Mouse (Mus musculus) limb, embryonic 14.5 days (tissue): ENCODE data around the gene Pfkfb2. TPM values are rescaled to one million over a fixed set of nuclear protein-coding genes. Genes with fewer than 3 reads are reported as not detected.

ENCODE experiments used
- ATAC-seq: fragments of 200-750 bp; cut with Nextera tagmentation; 2 replicates; pipeline ENCODE4 v1.8.0; 2017; ENCODE audit warnings: low read depth, moderate number of reproducible peaks, moderate TSS enrichment; ENCODE audit not compliant: low FRiP score
- DNase-seq: peaks from one replicate; pipeline ENCODE4 v3.0.0-alpha.2; 2015; ENCODE audit warnings: low spot score
- H3K27ac ChIP-seq: fragments of 300-500 bp; sonication (generic); replicated peaks from 2 replicates; pipeline ENCODE4 v1.5.1; 2014; ENCODE audit warnings: low read depth, mild to moderate bottlenecking, low read length, moderate library complexity, mixed read lengths
- H3K27me3 ChIP-seq: fragments of 300-500 bp; sonication (generic); 2 replicates; pipeline ENCODE4 v1.6.1; 2014; ENCODE audit warnings: low read length, mixed read lengths; ENCODE audit not compliant: control insufficient read depth, insufficient read depth
- H3K36me3 ChIP-seq: fragments of 300-500 bp; sonication (generic); 2 replicates; pipeline ENCODE4 v1.6.1; 2014; ENCODE audit warnings: mild to moderate bottlenecking, low read length, moderate library complexity, mixed read lengths; ENCODE audit not compliant: control insufficient read depth, insufficient read depth
- H3K4me1 ChIP-seq: fragments of 300-500 bp; sonication (generic); 2 replicates; pipeline ENCODE4 v1.6.1; 2014; ENCODE audit warnings: antibody characterized with exemption, low read length, mixed read lengths; ENCODE audit not compliant: control insufficient read depth, insufficient read depth
- H3K4me2 ChIP-seq: fragments of 300-500 bp; sonication (generic); replicated peaks from 2 replicates; pipeline ENCODE4 v1.6.1; 2014; ENCODE audit warnings: low read depth, mild to moderate bottlenecking, low read length, moderate library complexity; ENCODE audit not compliant: severe bottlenecking
- H3K4me3 ChIP-seq: fragments of 300-500 bp; sonication (generic); replicated peaks from 2 replicates; pipeline ENCODE4 v1.5.1; 2014; ENCODE audit warnings: low read length
- H3K9ac ChIP-seq: fragments of 300-500 bp; sonication (generic); 2 replicates; pipeline ENCODE4 v1.6.1; 2014; ENCODE audit warnings: mild to moderate bottlenecking, low read depth, low read length, moderate library complexity; ENCODE audit not compliant: severe bottlenecking
- H3K9me3 ChIP-seq: fragments of 300-500 bp; sonication (generic); 2 replicates; pipeline ENCODE4 v1.6.1; 2016; ENCODE audit warnings: low read length; ENCODE audit not compliant: control insufficient read depth
- POLR2A ChIP-seq: fragments of 200-500 bp; IDR thresholded peaks from 2 replicates; pipeline ENCODE4 v1.8.0; 2012; ENCODE audit warnings: inconsistent platforms, mild to moderate bottlenecking, moderate library complexity, borderline replicate concordance; ENCODE audit not compliant: insufficient read depth, insufficient read length; ENCODE audit errors: extremely low read depth
- WGBS: fragments of 180-500 bp; shearing (Covaris S2); extraction: QIAGEN DNeasy Blood & Tissue Kit; methylation state at CpG from one replicate; pipeline ENCODE4 v1.1.7; 2014; 5-methylcytosine and 5-hydroxymethylcytosine counted together
- polyA plus RNA-seq, 2 experiments: library from polyadenylated mRNA; depleted of rRNA in 1 of 2; stranded (reverse) in 1 of 2; unstranded in 1 of 2; fragments of >200 nt; fragmentation: Nextera tagmentation in 1 of 2; extraction: Ambion mirVana in 1 of 2; gene quantifications; 2 replicates each; pipeline versions ENCODE4 v1.2.1 to v1.2.3; 2012 to 2014

Pfkfb2 gene
- polyA plus RNA-seq, 2 experiments: 8.5 to 17.2 TPM

GRCm38 (mm10) chr1:130738551-130739106, 9.6 kb upstream of the Pfkfb2 start:
- TF ChIP-seq POLR2A: no peak
- no peak overlapping the region for H3K27ac ChIP-seq
- no peak overlapping the region for H3K4me3 ChIP-seq
- H3K27me3 ChIP-seq: no peaks in the 10 kb centered on the region
- H3K4me1 ChIP-seq: no peaks in the 10 kb centered on the region
- H3K4me2 ChIP-seq: no peak overlapping the region
- DNase-seq: no peak
- ATAC-seq: no peak
- H3K9me3 ChIP-seq: no peaks in the 10 kb centered on the region
- no peak overlapping the region for H3K9ac ChIP-seq
- H3K36me3 ChIP-seq: no peaks in the 10 kb centered on the region
- 67% methylated on average over 3 of the region's 3 CpGs for WGBS

DNA sequence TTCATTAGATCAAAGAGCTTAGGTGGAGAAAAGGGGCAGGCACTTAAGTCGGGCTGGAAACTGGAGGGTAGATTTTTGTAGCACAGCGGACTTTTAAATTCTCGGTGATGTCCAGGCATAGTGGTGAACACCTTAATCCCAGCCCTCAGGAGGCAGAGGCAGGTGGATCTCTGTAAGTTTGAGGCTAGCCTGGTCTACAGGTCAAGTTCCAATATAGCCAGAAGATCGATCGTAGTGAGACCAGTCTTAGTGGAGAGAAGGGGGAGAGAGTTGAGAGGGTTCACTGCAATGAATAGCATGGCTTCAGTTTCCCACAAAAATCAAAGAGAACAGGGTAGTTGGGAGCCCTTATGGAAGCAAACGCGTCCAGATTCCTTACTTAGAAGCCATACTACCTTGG, 8.9 kb upstream of the Pfkfb2 start:
- H3K36me3 ChIP-seq: no peaks in the 10 kb centered on the region
- no peak overlapping the region for H3K9ac ChIP-seq
- WGBS: 89% methylated on average over 7 of the region's 7 CpGs
- no peak overlapping the region for H3K27ac ChIP-seq
- H3K4me3 ChIP-seq: no peak overlapping the region
- TF ChIP-seq POLR2A: no peak
- no peaks in the 10 kb centered on the region for H3K4me1 ChIP-seq
- H3K4me2 ChIP-seq: no peak overlapping the region
- ATAC-seq: no peak
- H3K9me3 ChIP-seq: no peaks in the 10 kb centered on the region
- DNase-seq: no peak
- H3K27me3 ChIP-seq: no peaks in the 10 kb centered on the region

GRCm38 (mm10) chr1:130737411-130737881, 8.4 kb upstream of the Pfkfb2 start:
- Histone ChIP-seq H3K4me3 (no peak overlapping the region), H3K27ac (no peak overlapping the region), H3K4me1 (no peaks in the 10 kb centered on the region), H3K4me2 (no peak overlapping the region), H3K27me3 (no peaks in the 10 kb centered on the region), H3K9me3 (no peaks in the 10 kb centered on the region), H3K9ac (no peak overlapping the region), H3K36me3 (no peaks in the 10 kb centered on the region)
- no peak for TF ChIP-seq POLR2A
- ATAC-seq: no peak
- 32% methylated on average over 11 of the region's 11 CpGs for WGBS
- DNase-seq: no peak

DNA sequence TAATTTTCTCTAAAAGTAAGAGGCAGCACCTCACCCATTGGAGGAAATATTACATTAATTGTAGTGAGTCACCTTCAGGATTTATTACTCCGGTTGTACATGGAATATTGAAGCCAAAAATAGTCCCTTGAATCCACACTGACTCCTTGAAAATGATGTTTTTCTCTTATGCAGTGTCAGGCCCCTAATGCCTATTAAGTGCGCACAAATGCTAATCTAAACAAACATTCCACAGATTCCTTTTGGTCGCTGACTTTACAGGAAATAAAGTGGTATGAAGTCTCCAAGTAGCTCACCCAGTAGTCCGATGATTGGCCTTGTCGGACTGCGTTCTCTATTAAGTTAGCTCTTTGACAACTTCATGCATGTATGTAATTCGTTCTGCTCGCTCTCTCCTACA, 5.8 kb upstream of the Pfkfb2 start:
- ATAC-seq (no peak), DNase-seq (no peak)
- no peak for TF ChIP-seq POLR2A
- H3K4me2 ChIP-seq: no peak overlapping the region
- no peaks in the 10 kb centered on the region; the same call in 1 of the 2 replicates for H3K4me1 ChIP-seq
- no peak overlapping the region for H3K27ac ChIP-seq
- H3K27me3 ChIP-seq: no peaks in the 10 kb centered on the region
- no peak overlapping the region for H3K4me3 ChIP-seq
- H3K9ac ChIP-seq: no peak overlapping the region
- no peaks in the 10 kb centered on the region for H3K36me3 ChIP-seq
- WGBS: 69% methylated on average over 8 of the region's 8 CpGs
- H3K9me3 ChIP-seq: no peaks in the 10 kb centered on the region

DNA sequence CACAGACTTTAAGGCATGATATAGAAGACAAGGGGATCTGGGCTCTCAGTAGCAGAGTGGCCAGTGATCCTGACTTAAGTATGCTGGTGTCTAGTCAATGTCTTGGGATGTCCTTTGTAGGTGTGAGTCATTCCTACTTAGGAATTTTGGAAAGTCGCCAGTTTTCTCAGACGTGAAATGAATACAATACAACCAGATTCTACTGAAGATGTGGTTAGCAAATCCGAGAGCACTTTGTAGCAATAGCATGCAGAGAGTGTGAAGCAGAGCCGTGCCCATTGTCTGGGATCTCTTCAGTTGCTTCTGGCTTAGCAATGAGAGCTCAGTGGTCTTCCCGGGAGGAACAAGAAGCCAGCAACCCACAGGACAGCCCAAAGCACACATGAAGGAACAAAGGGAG, 5.4 kb upstream of the Pfkfb2 start:
- no peak overlapping the region for H3K4me3 ChIP-seq
- H3K4me2 ChIP-seq: no peak overlapping the region
- DNase-seq: no peak
- H3K36me3 ChIP-seq: no peaks in the 10 kb centered on the region
- no peak for ATAC-seq
- H3K9me3 ChIP-seq: no peaks in the 10 kb centered on the region
- no peak overlapping the region for H3K27ac ChIP-seq
- 60% methylated on average over 5 of the region's 5 CpGs for WGBS
- no peaks in the 10 kb centered on the region; the same call in 1 of the 2 replicates for H3K4me1 ChIP-seq
- TF ChIP-seq POLR2A: no peak
- H3K9ac ChIP-seq: no peak overlapping the region
- H3K27me3 ChIP-seq: no peaks in the 10 kb centered on the region

DNA sequence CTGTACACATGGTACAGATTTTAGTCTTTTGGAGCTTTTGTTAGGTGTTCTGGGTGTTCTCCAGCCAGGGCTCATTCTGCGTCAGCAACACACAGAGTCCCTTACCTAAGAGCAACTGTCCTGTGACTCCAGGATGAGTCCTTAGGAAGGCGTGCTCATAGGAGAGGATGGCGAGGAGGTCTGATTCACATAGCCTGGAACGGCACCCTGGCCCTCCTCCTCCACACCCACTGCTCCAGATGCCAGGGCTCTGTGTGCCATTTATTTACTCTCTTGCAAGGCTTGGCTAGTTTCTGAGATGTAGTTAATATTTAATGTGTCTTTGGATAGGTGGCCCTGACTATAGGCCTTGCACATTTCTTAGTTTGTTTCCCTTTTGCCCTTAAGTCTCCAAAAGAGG, 4.6 kb upstream of the Pfkfb2 start:
- no peaks in the 10 kb centered on the region for H3K27me3 ChIP-seq
- no peaks in the 10 kb centered on the region; the same call in 1 of the 2 replicates for H3K4me1 ChIP-seq
- H3K9ac ChIP-seq: no peak overlapping the region
- H3K4me2 ChIP-seq: no peak overlapping the region
- no peak for TF ChIP-seq POLR2A
- no peaks in the 10 kb centered on the region for H3K9me3 ChIP-seq
- no peak for DNase-seq
- H3K4me3 ChIP-seq: no peak overlapping the region
- H3K36me3 ChIP-seq: no peaks in the 10 kb centered on the region
- WGBS: 89% methylated on average over 4 of the region's 4 CpGs
- no peak overlapping the region for H3K27ac ChIP-seq
- ATAC-seq: no peak
